Mouse (Mus musculus) embryo, embryonic 9.5 days (tissue): Measurements from ENCODE around the gene Ulk4.
"Not testable (repeated sequence)": the region's sequence is repeated elsewhere in the genome, so short reads cannot be mapped to it uniquely, and the experiment has no call there.

Source experiments
- DNase-seq: peaks from one replicate; pipeline ENCODE4 v3.0.0-alpha.2; 2017; ENCODE audit errors: extremely low spot score

Ulk4 gene

GRCm38 (mm10) chr9:120935634-120935922 lies 341.4 kb downstream of the Ulk4 start:
- DNase-seq, result no peak

GRCm38 (mm10) chr9:120934821-120935633 lies 342.0 kb downstream of the Ulk4 start:
- no peak for DNase-seq

GRCm38 (mm10) chr9:120933886-120934758 lies 342.9 kb downstream of the Ulk4 start:
- peak; percentile 82 for DNase-seq

- DNase-seq, result no peak
These were observed 343.5 kb downstream of the Ulk4 start for GRCm38 (mm10) chr9:120933587-120933885.

- peak; percentile 97 for DNase-seq
These were observed 344.0 kb downstream of the Ulk4 start for GRCm38 (mm10) chr9:120932797-120933586.

GRCm38 (mm10) chr9:120932371-120932770 lies 344.6 kb downstream of the Ulk4 start:
- peak; percentile 20 for DNase-seq

- no peak for DNase-seq
These were observed 346.2 kb downstream of the Ulk4 start for GRCm38 (mm10) chr9:120930811-120931210.

- no peak for DNase-seq
These were observed 347.0 kb downstream of the Ulk4 start for GRCm38 (mm10) chr9:120930021-120930420.

- no peak for DNase-seq
These were observed 347.9 kb downstream of the Ulk4 start, which contains the start of gene Ctnnb1 for GRCm38 (mm10) chr9:120929081-120929480. Ctnnb1 (plus strand) TSS chr9:120929216.

- no peak for DNase-seq
These were observed 349.9 kb downstream of the Ulk4 start for GRCm38 (mm10) chr9:120926939-120927606.

- DNase-seq, result no peak
These were observed 350.9 kb downstream of the Ulk4 start for GRCm38 (mm10) chr9:120926126-120926525.

GRCm38 (mm10) chr9:120919130-120919529 lies 357.9 kb downstream of the Ulk4 start:
- DNase-seq, result no peak

- DNase-seq, result no peak
These were observed 358.4 kb downstream of the Ulk4 start for GRCm38 (mm10) chr9:120918642-120919041.

- no peak for DNase-seq
These were observed 358.8 kb downstream of the Ulk4 start for GRCm38 (mm10) chr9:120918211-120918610.

GRCm38 (mm10) chr9:120917619-120918018 lies 359.4 kb downstream of the Ulk4 start:
- not testable (repeated sequence) for DNase-seq

GRCm38 (mm10) chr9:120914877-120915459 lies 362.0 kb downstream of the Ulk4 start:
- no peak for DNase-seq

- DNase-seq, result no peak
These were observed 362.6 kb downstream of the Ulk4 start for GRCm38 (mm10) chr9:120914429-120914828.

GRCm38 (mm10) chr9:120913152-120913551 lies 363.8 kb downstream of the Ulk4 start:
- DNase-seq, result no peak

- DNase-seq, result no peak
These were observed 368.5 kb downstream of the Ulk4 start for GRCm38 (mm10) chr9:120908461-120908860.
